ENCODE assay signal across 8 mouse cellular contexts in the genomic region with DNA sequence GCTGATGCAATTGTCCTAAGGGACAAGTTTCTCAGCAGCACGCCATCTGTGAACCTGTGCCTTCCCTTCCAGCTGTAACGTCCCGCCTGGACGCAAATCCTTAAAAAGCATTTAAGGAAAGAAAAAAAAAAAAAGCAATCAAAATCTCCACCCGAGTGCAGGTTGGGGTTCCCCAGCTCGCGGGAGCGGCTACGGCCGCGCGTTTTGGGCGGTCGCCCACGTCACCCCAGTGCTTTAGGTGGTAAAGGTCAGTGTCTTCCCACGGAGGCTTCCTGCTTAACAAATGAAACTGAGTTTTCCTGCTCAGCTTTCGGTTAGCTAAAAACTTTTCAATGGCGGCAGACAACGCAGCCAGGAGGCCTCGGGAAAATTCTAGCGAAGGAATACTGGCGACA. TPM values are rescaled to one million over a fixed set of nuclear protein-coding genes. Genes with fewer than 3 reads are reported as not detected.
DNase-seq lines count a peak whose midpoint lies in the region; ATAC-seq lines count a peak whose summit lies in the region.

No protein-coding gene starts in this region.

- H3K4me3 ChIP-seq in heart, embryonic 15.5 days: peak overlapping the region; percentile 70
- peak overlapping the region; percentile 59 for H3K4me3 ChIP-seq in hindbrain, embryonic 13.5 days
- H3K4me3 ChIP-seq in liver, embryonic 16.5 days (ENCODE audit: low read depth, low read length): peak overlapping the region; percentile 65

- H3K9me3 ChIP-seq in heart, embryonic 15.5 days (replicated peaks): no peaks in the 10 kb centered on the region
- no peaks in the 10 kb centered on the region for H3K9me3 ChIP-seq in hindbrain, embryonic 13.5 days
- H3K9me3 ChIP-seq in liver, embryonic 16.5 days (replicated peaks; ENCODE audit: control insufficient read depth, low read length): no peaks in the 10 kb centered on the region

- WGBS in heart, embryonic 15.5 days: 7% methylated on average over 22 of the region's 22 CpGs
- WGBS in hindbrain, embryonic 13.5 days: under 1% methylated on average over 22 of the region's 22 CpGs
- 4% methylated on average over 22 of the region's 22 CpGs for WGBS in liver, embryonic 16.5 days (ENCODE audit: insufficient replicate concordance)

- ATAC-seq in heart, embryonic 15.5 days (replicated peaks; ENCODE audit: insufficient number of reproducible peaks, insufficient read depth, low FRiP score, low read depth): no peak
- ATAC-seq in hindbrain, embryonic 13.5 days (ENCODE audit: low FRiP score): no peak
- ATAC-seq in liver, embryonic 16.5 days (ENCODE audit: low read depth): no peak

- no peak for DNase-seq in heart, adult 18-20 months
- DNase-seq in adrenal gland, postnatal 10 days: peak; percentile 31
- DNase-seq in right cerebral cortex, adult 18-20 months: no peak
- no peak for DNase-seq in left cerebral cortex, adult 8-10 months (ENCODE audit: low spot score in 2 of 2)
- no peak for DNase-seq in layer of hippocampus, adult 9-10 months (ENCODE audit: low spot score)

- H3K9ac ChIP-seq in heart, embryonic 15.5 days: peak overlapping the region; percentile 51
- peak overlapping the region; percentile 68 for H3K9ac ChIP-seq in hindbrain, embryonic 13.5 days
- peak overlapping the region; percentile 57 for H3K9ac ChIP-seq in liver, embryonic 16.5 days (ENCODE audit: low read depth, low read length)

- peaks cover 20% of the 10 kb centered on the region for H3K4me1 ChIP-seq in heart, embryonic 15.5 days (replicated peaks)
- H3K4me1 ChIP-seq in hindbrain, embryonic 13.5 days (replicated peaks): peaks cover 21% of the 10 kb centered on the region
- peaks cover 7% of the 10 kb centered on the region for H3K4me1 ChIP-seq in liver, embryonic 16.5 days (ENCODE audit: control insufficient read depth, low read depth, low read length)

- H3K27ac ChIP-seq in heart, embryonic 15.5 days: no peak overlapping the region
- H3K27ac ChIP-seq in hindbrain, embryonic 13.5 days: no peak overlapping the region
- H3K27ac ChIP-seq in liver, embryonic 16.5 days (ENCODE audit: low read length): peak overlapping the region; percentile 48; the same call in 1 of the 2 replicates

- no peaks in the 10 kb centered on the region for H3K36me3 ChIP-seq in heart, embryonic 15.5 days
- no peaks in the 10 kb centered on the region for H3K36me3 ChIP-seq in hindbrain, embryonic 13.5 days
- H3K36me3 ChIP-seq in liver, embryonic 16.5 days (ENCODE audit: control insufficient read depth, insufficient read depth): no peaks in the 10 kb centered on the region

- peaks cover 70% of the 10 kb centered on the region for H3K27me3 ChIP-seq in heart, embryonic 15.5 days
- H3K27me3 ChIP-seq in hindbrain, embryonic 13.5 days: peaks cover 79% of the 10 kb centered on the region
- peaks cover 36% of the 10 kb centered on the region for H3K27me3 ChIP-seq in liver, embryonic 16.5 days (ENCODE audit: control insufficient read depth, insufficient read depth, low read depth, low read length)

- peak overlapping the region; percentile 100 for H3K4me2 ChIP-seq in heart, embryonic 15.5 days
- H3K4me2 ChIP-seq in hindbrain, embryonic 13.5 days: peak overlapping the region; percentile 96
- peak overlapping the region; percentile 78 for H3K4me2 ChIP-seq in liver, embryonic 16.5 days (ENCODE audit: low read depth, low read length)

RNA-seq across cellular contexts. Expression of a gene that starts 0.8 kb away (rescaled TPM):
- 0.15 and 0.38 TPM in 2 replicates for polyA plus RNA-seq in heart, embryonic 15.5 days (2015; fragmentation: Nextera tagmentation; extraction: Ambion mirVana)
- under 1 TPM in 1 of 2 experiments, not detected in 1; 0.15 TPM for total RNA-seq in heart, adult 18-20 months (2021)
- total RNA-seq in adrenal gland, postnatal 10 days (2021): 10 to 100 TPM in 1 of 2 experiments, 1 to 10 TPM in 1; 8.1 to 17.6 TPM
- polyA plus RNA-seq in hindbrain, embryonic 13.5 days (2015; fragmentation: Nextera tagmentation; extraction: Ambion mirVana): 15.3 and 17.0 TPM in 2 replicates
- 18.0 and 20.0 TPM in 2 replicates for polyA plus RNA-seq in liver, embryonic 16.5 days (2015; fragmentation: Nextera tagmentation; extraction: Ambion mirVana)
- 10 to 100 TPM; 11.1 to 12.3 (median 11.3) TPM for total RNA-seq in left cerebral cortex, adult 8-10 months (2022)

RNA-seq across cellular contexts. Expression of a gene that starts 12.0 kb away (rescaled TPM):
- polyA plus RNA-seq in heart, embryonic 15.5 days (2015; fragmentation: Nextera tagmentation; extraction: Ambion mirVana): not detected in 2 replicates
- not detected for total RNA-seq in heart, adult 18-20 months (2021)
- total RNA-seq in adrenal gland, postnatal 10 days (2021): not detected
- polyA plus RNA-seq in hindbrain, embryonic 13.5 days (2015; fragmentation: Nextera tagmentation; extraction: Ambion mirVana): not detected in 2 replicates
- polyA plus RNA-seq in liver, embryonic 16.5 days (2015; fragmentation: Nextera tagmentation; extraction: Ambion mirVana): not detected in 2 replicates
- 1 to 10 TPM in 1 of 4 experiments, under 1 TPM in 3; 0.43 to 1.3 (median 0.63) TPM for total RNA-seq in left cerebral cortex, adult 8-10 months (2022)

RNA-seq across cellular contexts. Expression of a gene that starts 29.7 kb away (rescaled TPM):
- polyA plus RNA-seq in heart, embryonic 15.5 days (2015; fragmentation: Nextera tagmentation; extraction: Ambion mirVana): not detected in 2 replicates
- not detected for total RNA-seq in heart, adult 18-20 months (2021)
- total RNA-seq in adrenal gland, postnatal 10 days (2021): not detected
- polyA plus RNA-seq in hindbrain, embryonic 13.5 days (2015; fragmentation: Nextera tagmentation; extraction: Ambion mirVana): 18.0 and 18.4 TPM in 2 replicates
- polyA plus RNA-seq in liver, embryonic 16.5 days (2015; fragmentation: Nextera tagmentation; extraction: Ambion mirVana): not detected in 2 replicates
- 10 to 100 TPM; 68.5 to 87.5 (median 85.5) TPM for total RNA-seq in left cerebral cortex, adult 8-10 months (2022)

RNA-seq across cellular contexts. Expression of a gene that starts 45.8 kb away (rescaled TPM):
- 42.9 and 43.5 TPM in 2 replicates for polyA plus RNA-seq in heart, embryonic 15.5 days (2015; fragmentation: Nextera tagmentation; extraction: Ambion mirVana)
- 10 to 100 TPM; 19.5 to 20.6 TPM for total RNA-seq in heart, adult 18-20 months (2021)
- 1 to 10 TPM in 1 of 2 experiments, under 1 TPM in 1; 0.15 to 1.0 TPM for total RNA-seq in adrenal gland, postnatal 10 days (2021)
- polyA plus RNA-seq in hindbrain, embryonic 13.5 days (2015; fragmentation: Nextera tagmentation; extraction: Ambion mirVana): 0.27 and 0.69 TPM in 2 replicates
- 0.12 and 0.53 TPM in 2 replicates for polyA plus RNA-seq in liver, embryonic 16.5 days (2015; fragmentation: Nextera tagmentation; extraction: Ambion mirVana)
- under 1 TPM in 3 of 4 experiments, not detected in 1; 0.13 to 0.19 (median 0.16) TPM for total RNA-seq in left cerebral cortex, adult 8-10 months (2022)

Comparison
In these comparisons a context has a peak if more than half of its experiments do, and no peak if none do; other contexts are left out.
1. RNA of a gene that starts 0.8 kb away (total RNA-seq): 8.1 to 17.6 TPM in adrenal gland, postnatal 10 days and 11.1 to 12.3 TPM in left cerebral cortex, adult 8-10 months; 0.15 TPM in heart, adult 18-20 months; every median in the first group is over 4 times any median in the second.
2. RNA of a gene that starts 29.7 kb away (total RNA-seq): 68.5 to 87.5 TPM in left cerebral cortex, adult 8-10 months; not detected in adrenal gland, postnatal 10 days and not detected in heart, adult 18-20 months; every median in the first group is over 10 times any median in the second.
3. Peak in every context shown above with its lines, with median percentiles within 50 percentile points of each other: H3K4me2 ChIP-seq, H3K4me3 ChIP-seq and H3K9ac ChIP-seq.